Mouse (Mus musculus): Measurements from ENCODE around the gene Stim2.

DNA sequence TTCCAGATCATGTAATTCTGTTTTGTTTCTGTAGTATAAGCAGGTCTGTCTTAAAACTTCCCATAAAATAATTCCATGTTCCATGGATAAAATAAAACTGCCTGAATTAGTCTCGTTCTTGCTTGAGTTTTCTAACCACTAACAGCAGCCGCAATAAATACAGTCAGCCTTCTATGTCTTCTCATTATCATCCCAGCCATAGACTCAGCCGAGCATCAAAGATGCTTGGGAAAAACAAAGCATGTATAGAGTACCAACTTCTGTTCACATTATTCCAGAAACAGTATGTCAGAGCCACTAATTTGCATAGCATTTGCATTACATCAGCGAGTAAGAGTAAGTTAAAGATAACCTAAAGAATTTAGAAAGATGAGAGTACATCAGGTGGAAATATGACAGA is 25.4 kb upstream of the Stim2 start:
- no peak for TF ChIP-seq POLR2A (IDR thresholded peaks at IDR 0.05; ENCODE audit: borderline replicate concordance, extremely low read depth, insufficient read depth, insufficient read length, poor library complexity, severe bottlenecking)
- no peak for TF ChIP-seq CTCF (IDR thresholded peaks at IDR 0.05; ENCODE audit: borderline replicate concordance, extremely low read depth, insufficient read depth, insufficient read length)

All from brain, embryonic 14.5 days (tissue).